Mouse (Mus musculus): ENCODE measurements around the gene Chd5. TPM values are rescaled to one million over a fixed set of nuclear protein-coding genes. Genes with fewer than 3 reads are reported as not detected.

Gene Chd5
- polyA plus RNA-seq, 1 experiment = 25.9 TPM

GRCm38 (mm10) chr4:152296371-152296770 lies 42.1 kb upstream of the Chd5 start:
- Histone ChIP-seq H3K4me3 (replicated peaks; ENCODE audit: insufficient read depth, low read depth, low read length) (peak overlapping the region; percentile 78), H3K4me1 (ENCODE audit: control insufficient read depth, insufficient read depth, low read length) (peaks cover 10% of the 10 kb centered on the region), H3K27ac (ENCODE audit: insufficient read depth, low read length) (no peak overlapping the region), H3K27me3 (ENCODE audit: control insufficient read depth, insufficient read depth, low read length) (no peaks in the 10 kb centered on the region)
- no peak for TF ChIP-seq CTCF (IDR thresholded peaks at IDR 0.05; ENCODE audit: borderline replicate concordance, insufficient read depth, low read depth, low read length)
- TF ChIP-seq POLR2A (IDR thresholded peaks at IDR 0.05; ENCODE audit: borderline replicate concordance, insufficient read depth, low read length) = no peak
- WGBS = 23% methylated on average over 8 of the region's 8 CpGs
- DNase-seq = no peak

GRCm38 (mm10) chr4:152296874-152297861 lies 41.3 kb upstream of the Chd5 start, which contains the start of gene Icmt:
Gene Icmt (plus strand): TSS chr4:152297227.
- under 1% methylated on average over 119 of the region's 119 CpGs for WGBS
- peak; percentile 99 for DNase-seq
- Histone ChIP-seq H3K4me3 (replicated peaks; ENCODE audit: insufficient read depth, low read depth, low read length) (peak within 1 kb of the TSS; percentile 78), H3K27me3 (ENCODE audit: control insufficient read depth, insufficient read depth, low read length) (no peaks in the 10 kb centered on the region; the same call in 1 of the 2 replicates), H3K27ac (ENCODE audit: insufficient read depth, low read length) (0 out of 2 replicates have a peak within 1 kb of the TSS, but pooled peaks have one; percentile 37), H3K4me1 (ENCODE audit: control insufficient read depth, insufficient read depth, low read length) (peaks cover 18% of the 10 kb centered on the region)
- peak; percentile 40; the same call in 1 of the 2 replicates for TF ChIP-seq POLR2A (IDR thresholded peaks at IDR 0.05; ENCODE audit: borderline replicate concordance, insufficient read depth, low read length)
- TF ChIP-seq CTCF (IDR thresholded peaks at IDR 0.05; ENCODE audit: borderline replicate concordance, insufficient read depth, low read depth, low read length) = no peak

- no peak for DNase-seq
- no peak overlapping the region for H3K27ac ChIP-seq (ENCODE audit: insufficient read depth, low read length)
- H3K27me3 ChIP-seq (ENCODE audit: control insufficient read depth, insufficient read depth, low read length) = no peaks in the 10 kb centered on the region; the same call in 1 of the 2 replicates
- H3K4me1 ChIP-seq (ENCODE audit: control insufficient read depth, insufficient read depth, low read length) = peaks cover 26% of the 10 kb centered on the region
- TF ChIP-seq CTCF (IDR thresholded peaks at IDR 0.05; ENCODE audit: borderline replicate concordance, insufficient read depth, low read depth, low read length) = no peak
- WGBS = 54% methylated on average over 14 of the region's 14 CpGs
- H3K4me3 ChIP-seq (replicated peaks; ENCODE audit: insufficient read depth, low read depth, low read length) = no peak overlapping the region
Measured at GRCm38 (mm10) chr4:152298836-152299235, 39.6 kb upstream of the Chd5 start.

- no peak overlapping the region for H3K4me3 ChIP-seq (replicated peaks; ENCODE audit: insufficient read depth, low read depth, low read length)
- H3K27ac ChIP-seq (ENCODE audit: insufficient read depth, low read length) = no peak overlapping the region
- H3K4me1 ChIP-seq (ENCODE audit: control insufficient read depth, insufficient read depth, low read length) = peaks cover 36% of the 10 kb centered on the region
- no peak for DNase-seq
- no peaks in the 10 kb centered on the region; the same call in 1 of the 2 replicates for H3K27me3 ChIP-seq (ENCODE audit: control insufficient read depth, insufficient read depth, low read length)
- WGBS = 43% methylated on average over 8 of the region's 8 CpGs
- TF ChIP-seq POLR2A (IDR thresholded peaks at IDR 0.05; ENCODE audit: borderline replicate concordance, insufficient read depth, low read length) (no peak), CTCF (IDR thresholded peaks at IDR 0.05; ENCODE audit: borderline replicate concordance, insufficient read depth, low read depth, low read length) (no peak)
Measured at GRCm38 (mm10) chr4:152300375-152300774, 38.1 kb upstream of the Chd5 start.

- no peak for DNase-seq
- no peaks in the 10 kb centered on the region; the same call in 1 of the 2 replicates for H3K27me3 ChIP-seq (ENCODE audit: control insufficient read depth, insufficient read depth, low read length)
- TF ChIP-seq POLR2A (IDR thresholded peaks at IDR 0.05; ENCODE audit: borderline replicate concordance, insufficient read depth, low read length) = no peak
- 47% methylated on average over 11 of the region's 11 CpGs for WGBS
- H3K27ac ChIP-seq (ENCODE audit: insufficient read depth, low read length) = no peak overlapping the region
- H3K4me1 ChIP-seq (ENCODE audit: control insufficient read depth, insufficient read depth, low read length) = peaks cover 48% of the 10 kb centered on the region
- H3K4me3 ChIP-seq (replicated peaks; ENCODE audit: insufficient read depth, low read depth, low read length) = no peak overlapping the region
Measured at GRCm38 (mm10) chr4:152302012-152302411, 36.4 kb upstream of the Chd5 start.

GRCm38 (mm10) chr4:152303172-152303571 lies 35.3 kb upstream of the Chd5 start:
- Histone ChIP-seq H3K4me3 (replicated peaks; ENCODE audit: insufficient read depth, low read depth, low read length) (no peak overlapping the region), H3K27ac (ENCODE audit: insufficient read depth, low read length) (no peak overlapping the region), H3K27me3 (ENCODE audit: control insufficient read depth, insufficient read depth, low read length) (no peaks in the 10 kb centered on the region; the same call in 1 of the 2 replicates), H3K4me1 (ENCODE audit: control insufficient read depth, insufficient read depth, low read length) (peaks cover 48% of the 10 kb centered on the region)
- DNase-seq = no peak
- 93% methylated on average over 10 of the region's 10 CpGs for WGBS
- no peak for TF ChIP-seq CTCF (IDR thresholded peaks at IDR 0.05; ENCODE audit: borderline replicate concordance, insufficient read depth, low read depth, low read length)
- TF ChIP-seq POLR2A (IDR thresholded peaks at IDR 0.05; ENCODE audit: borderline replicate concordance, insufficient read depth, low read length) = no peak

GRCm38 (mm10) chr4:152304685-152305084 lies 33.8 kb upstream of the Chd5 start:
- TF ChIP-seq CTCF (IDR thresholded peaks at IDR 0.05; ENCODE audit: borderline replicate concordance, insufficient read depth, low read depth, low read length) (no peak), POLR2A (IDR thresholded peaks at IDR 0.05; ENCODE audit: borderline replicate concordance, insufficient read depth, low read length) (no peak)
- 19% methylated on average over 6 of the region's 6 CpGs for WGBS
- no peak overlapping the region for H3K4me3 ChIP-seq (replicated peaks; ENCODE audit: insufficient read depth, low read depth, low read length)
- H3K27ac ChIP-seq (ENCODE audit: insufficient read depth, low read length) = no peak overlapping the region
- peaks cover 41% of the 10 kb centered on the region for H3K4me1 ChIP-seq (ENCODE audit: control insufficient read depth, insufficient read depth, low read length)
- no peaks in the 10 kb centered on the region; the same call in 1 of the 2 replicates for H3K27me3 ChIP-seq (ENCODE audit: control insufficient read depth, insufficient read depth, low read length)
- DNase-seq = no peak

- no peak overlapping the region for H3K4me3 ChIP-seq (replicated peaks; ENCODE audit: insufficient read depth, low read depth, low read length)
- no peaks in the 10 kb centered on the region; the same call in 1 of the 2 replicates for H3K27me3 ChIP-seq (ENCODE audit: control insufficient read depth, insufficient read depth, low read length)
- DNase-seq = no peak
- 34% methylated on average over 6 of the region's 6 CpGs for WGBS
- H3K27ac ChIP-seq (ENCODE audit: insufficient read depth, low read length) = 0 out of 2 replicates have a peak overlapping the region, but pooled peaks have one; percentile 4
- no peak for TF ChIP-seq CTCF (IDR thresholded peaks at IDR 0.05; ENCODE audit: borderline replicate concordance, insufficient read depth, low read depth, low read length)
- TF ChIP-seq POLR2A (IDR thresholded peaks at IDR 0.05; ENCODE audit: borderline replicate concordance, insufficient read depth, low read length) = no peak
- peaks cover 41% of the 10 kb centered on the region for H3K4me1 ChIP-seq (ENCODE audit: control insufficient read depth, insufficient read depth, low read length)
Measured at GRCm38 (mm10) chr4:152305991-152306390, 32.5 kb upstream of the Chd5 start.
